Mouse (Mus musculus): ENCODE data around the gene Cd300lg. TPM values are rescaled to one million over a fixed set of nuclear protein-coding genes. Genes with fewer than 3 reads are reported as not detected.

The Cd300lg gene
- polyA plus RNA-seq, 1 experiment: 5.4 TPM

DNA sequence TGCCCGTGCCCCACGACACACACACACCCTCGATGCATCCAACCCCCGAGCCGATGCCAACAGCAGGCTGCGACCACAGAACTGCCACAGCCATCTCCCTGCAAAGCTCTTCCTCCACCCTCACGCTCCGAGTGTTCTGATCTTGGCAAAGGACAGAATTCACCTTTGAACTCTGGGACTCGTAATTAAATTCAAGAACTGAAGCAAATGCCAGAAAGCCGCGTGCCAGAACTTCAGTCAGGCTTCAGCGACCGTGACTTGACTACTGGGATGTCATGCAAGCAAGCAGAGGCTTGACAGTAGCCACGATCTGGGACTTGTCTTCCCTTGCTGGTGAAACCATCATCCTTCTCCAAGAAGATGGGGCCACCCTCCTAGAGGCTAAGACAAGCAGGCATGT, 32.4 kb downstream of the Cd300lg start:
- H3K27ac ChIP-seq (ENCODE audit: insufficient read depth, low read depth, low read length): no peak overlapping the region
- H3K4me3 ChIP-seq (ENCODE audit: low read depth, low read length): no peak overlapping the region
- H3K36me3 ChIP-seq (ENCODE audit: control insufficient read depth, insufficient read depth, low read length): no peaks in the 10 kb centered on the region
- no peak for TF ChIP-seq CTCF (IDR thresholded peaks at IDR 0.05; ENCODE audit: extremely low read depth, insufficient read length, insufficient replicate concordance, low read depth, low read length)
- no peak for TF ChIP-seq POLR2A (IDR thresholded peaks at IDR 0.05; ENCODE audit: low read depth, low read length)
- H3K27me3 ChIP-seq (ENCODE audit: control insufficient read depth, insufficient read depth, low read length): no peaks in the 10 kb centered on the region
- WGBS: 35% methylated on average over 14 of the region's 14 CpGs
- no peaks in the 10 kb centered on the region for H3K4me1 ChIP-seq (ENCODE audit: control insufficient read depth, insufficient read depth, insufficient read length, low read length)

DNA sequence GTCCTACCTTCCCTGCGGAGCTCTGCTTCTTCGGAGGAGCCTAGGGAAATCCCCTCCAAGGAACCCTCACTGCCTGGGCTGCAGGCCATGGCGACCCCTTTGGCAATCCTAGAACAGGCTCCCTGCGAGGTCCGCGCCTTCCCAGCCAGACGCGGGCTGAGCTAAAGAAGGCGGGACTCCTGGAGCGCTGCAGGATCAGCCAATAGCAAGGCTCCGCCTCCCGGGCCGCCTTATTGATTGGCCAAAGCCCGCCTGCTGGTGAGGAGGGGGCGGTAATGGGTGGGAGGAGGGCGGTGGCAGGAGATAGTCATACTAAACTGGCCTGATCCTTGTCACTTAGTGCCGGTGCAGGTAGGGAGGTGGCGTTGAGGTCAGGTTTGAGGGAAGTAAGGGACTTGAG, 41.0 kb downstream of the Cd300lg start:
- Histone ChIP-seq H3K36me3 (ENCODE audit: control insufficient read depth, insufficient read depth, low read length) (no peaks in the 10 kb centered on the region), H3K27ac (ENCODE audit: insufficient read depth, low read depth, low read length) (no peak overlapping the region), H3K4me3 (ENCODE audit: low read depth, low read length) (no peak overlapping the region), H3K4me1 (ENCODE audit: control insufficient read depth, insufficient read depth, insufficient read length, low read length) (peaks cover 4% of the 10 kb centered on the region), H3K27me3 (ENCODE audit: control insufficient read depth, insufficient read depth, low read length) (no peaks in the 10 kb centered on the region)
- no peak for TF ChIP-seq POLR2A (IDR thresholded peaks at IDR 0.05; ENCODE audit: low read depth, low read length)
- TF ChIP-seq CTCF (IDR thresholded peaks at IDR 0.05; ENCODE audit: extremely low read depth, insufficient read length, insufficient replicate concordance, low read depth, low read length): no peak
- under 1% methylated on average over 18 of the region's 18 CpGs for WGBS

- 46% methylated on average over 4 of the region's 4 CpGs for WGBS
- H3K4me3 ChIP-seq (ENCODE audit: low read depth, low read length): no peak overlapping the region
- no peak for TF ChIP-seq POLR2A (IDR thresholded peaks at IDR 0.05; ENCODE audit: low read depth, low read length)
- no peak for TF ChIP-seq CTCF (IDR thresholded peaks at IDR 0.05; ENCODE audit: extremely low read depth, insufficient read length, insufficient replicate concordance, low read depth, low read length)
- peaks cover 6% of the 10 kb centered on the region for H3K4me1 ChIP-seq (ENCODE audit: control insufficient read depth, insufficient read depth, insufficient read length, low read length)
- H3K27me3 ChIP-seq (ENCODE audit: control insufficient read depth, insufficient read depth, low read length): no peaks in the 10 kb centered on the region
- H3K27ac ChIP-seq (ENCODE audit: insufficient read depth, low read depth, low read length): no peak overlapping the region
- H3K36me3 ChIP-seq (ENCODE audit: control insufficient read depth, insufficient read depth, low read length): no peaks in the 10 kb centered on the region
Observed at GRCm38 (mm10) chr11:102083193-102083592, 41.9 kb downstream of the Cd300lg start.

GRCm38 (mm10) chr11:102084159-102084558, 42.9 kb downstream of the Cd300lg start:
- H3K4me3 ChIP-seq (ENCODE audit: low read depth, low read length): no peak overlapping the region
- H3K27ac ChIP-seq (ENCODE audit: insufficient read depth, low read depth, low read length): no peak overlapping the region
- WGBS: 86% methylated on average over 7 of the region's 7 CpGs
- H3K4me1 ChIP-seq (ENCODE audit: control insufficient read depth, insufficient read depth, insufficient read length, low read length): peaks cover 6% of the 10 kb centered on the region
- H3K27me3 ChIP-seq (ENCODE audit: control insufficient read depth, insufficient read depth, low read length): no peaks in the 10 kb centered on the region
- TF ChIP-seq POLR2A (IDR thresholded peaks at IDR 0.05; ENCODE audit: low read depth, low read length) (no peak), CTCF (IDR thresholded peaks at IDR 0.05; ENCODE audit: extremely low read depth, insufficient read length, insufficient replicate concordance, low read depth, low read length) (no peak)
- H3K36me3 ChIP-seq (ENCODE audit: control insufficient read depth, insufficient read depth, low read length): no peaks in the 10 kb centered on the region

GRCm38 (mm10) chr11:102086331-102086730, 45.0 kb downstream of the Cd300lg start:
- WGBS: 24% methylated on average over 3 of the region's 3 CpGs
- no peak overlapping the region for H3K27ac ChIP-seq (ENCODE audit: insufficient read depth, low read depth, low read length)
- H3K4me1 ChIP-seq (ENCODE audit: control insufficient read depth, insufficient read depth, insufficient read length, low read length): peaks cover 6% of the 10 kb centered on the region
- H3K36me3 ChIP-seq (ENCODE audit: control insufficient read depth, insufficient read depth, low read length): no peaks in the 10 kb centered on the region
- no peak overlapping the region for H3K4me3 ChIP-seq (ENCODE audit: low read depth, low read length)
- H3K27me3 ChIP-seq (ENCODE audit: control insufficient read depth, insufficient read depth, low read length): no peaks in the 10 kb centered on the region
- TF ChIP-seq POLR2A (IDR thresholded peaks at IDR 0.05; ENCODE audit: low read depth, low read length): no peak
- TF ChIP-seq CTCF (IDR thresholded peaks at IDR 0.05; ENCODE audit: extremely low read depth, insufficient read length, insufficient replicate concordance, low read depth, low read length): no peak

GRCm38 (mm10) chr11:102087081-102087751, 45.9 kb downstream of the Cd300lg start:
- Histone ChIP-seq H3K27ac (ENCODE audit: insufficient read depth, low read depth, low read length) (no peak overlapping the region), H3K4me3 (ENCODE audit: low read depth, low read length) (peak overlapping the region; percentile 60)
- WGBS: under 1% methylated on average over 39 of the region's 39 CpGs

GRCm38 (mm10) chr11:102087931-102088898, 46.9 kb downstream of the Cd300lg start, which contains the start of gene Mpp2:
TSS of gene Mpp2 (minus strand) at chr11:102088515.
- no peak within 1 kb of the TSS for H3K27ac ChIP-seq (ENCODE audit: insufficient read depth, low read depth, low read length)
- H3K4me3 ChIP-seq (ENCODE audit: low read depth, low read length): peak within 1 kb of the TSS; percentile 60
- no peaks in the 10 kb centered on the region for H3K36me3 ChIP-seq (ENCODE audit: control insufficient read depth, insufficient read depth, low read length)
- 0 out of 2 replicates have a peak, but pooled peaks cover 3% of the 10 kb centered on the region for H3K27me3 ChIP-seq (ENCODE audit: control insufficient read depth, insufficient read depth, low read length)
- TF ChIP-seq POLR2A (IDR thresholded peaks at IDR 0.05; ENCODE audit: low read depth, low read length) (no peak), CTCF (IDR thresholded peaks at IDR 0.05; ENCODE audit: extremely low read depth, insufficient read length, insufficient replicate concordance, low read depth, low read length) (no peak)
- under 1% methylated on average over 49 of the region's 49 CpGs for WGBS
- H3K4me1 ChIP-seq (ENCODE audit: control insufficient read depth, insufficient read depth, insufficient read length, low read length): 0 out of 2 replicates have a peak, but pooled peaks cover 2% of the 10 kb centered on the region

More at GRCm38 (mm10) chr11:102087081-102087751, 45.9 kb downstream of the Cd300lg start:
- no peaks in the 10 kb centered on the region for H3K36me3 ChIP-seq (ENCODE audit: control insufficient read depth, insufficient read depth, low read length)
- H3K4me1 ChIP-seq (ENCODE audit: control insufficient read depth, insufficient read depth, insufficient read length, low read length): peaks cover 5% of the 10 kb centered on the region
- no peak for TF ChIP-seq CTCF (IDR thresholded peaks at IDR 0.05; ENCODE audit: extremely low read depth, insufficient read length, insufficient replicate concordance, low read depth, low read length)
- peak; percentile 34; the same call in 1 of the 2 replicates for TF ChIP-seq POLR2A (IDR thresholded peaks at IDR 0.05; ENCODE audit: low read depth, low read length)
- 0 out of 2 replicates have a peak, but pooled peaks cover 3% of the 10 kb centered on the region for H3K27me3 ChIP-seq (ENCODE audit: control insufficient read depth, insufficient read depth, low read length)

All from small intestine, adult 2 months (tissue).